Mouse (Mus musculus): Measurements from ENCODE around the gene B4galt2. TPM values are rescaled to one million over a fixed set of nuclear protein-coding genes. Genes with fewer than 3 reads are reported as not detected.

Gene B4galt2
- 9.1 and 12.4 TPM in 2 replicates for polyA plus RNA-seq (2015; fragmentation: Nextera tagmentation; extraction: Ambion mirVana)

GRCm38 (mm10) chr4:117882701-117883691, at the start of gene B4galt2:
B4galt2 (minus strand) TSS chr4:117883487.
- H3K9me3 ChIP-seq (replicated peaks) = no peaks in the 10 kb centered on the region
- H3K36me3 ChIP-seq = peaks cover 16% of the 10 kb centered on the region
- H3K27me3 ChIP-seq = no peaks in the 10 kb centered on the region
- peak within 1 kb of the TSS; percentile 55 for H3K27ac ChIP-seq
- ATAC-seq (replicated peaks; ENCODE audit: insufficient number of reproducible peaks, insufficient read depth, low FRiP score, low read depth) = peak; percentile 44
- 1% methylated on average over 75 of the region's 103 CpGs for WGBS
- peak within 1 kb of the TSS; percentile 84 for H3K9ac ChIP-seq
- H3K4me3 ChIP-seq = peak within 1 kb of the TSS; percentile 80
- H3K4me1 ChIP-seq (replicated peaks) = peaks cover 36% of the 10 kb centered on the region
- peak within 1 kb of the TSS; percentile 91 for H3K4me2 ChIP-seq

- WGBS = under 1% methylated on average over 33 of the region's 33 CpGs
Observed at GRCm38 (mm10) chr4:117929391-117929881, 46.1 kb upstream of the B4galt2 start, which contains the start of gene Artn. Artn (minus strand) TSS chr4:117929763.

GRCm38 (mm10) chr4:117928699-117929241, 45.5 kb upstream of the B4galt2 start:
- H3K27ac ChIP-seq = peak overlapping the region; percentile 48; the same call in 1 of the 2 replicates
- WGBS = 1% methylated on average over 13 of the region's 13 CpGs
- H3K4me2 ChIP-seq = peak overlapping the region; percentile 90
- ATAC-seq (replicated peaks; ENCODE audit: insufficient number of reproducible peaks, insufficient read depth, low FRiP score, low read depth) = 0 out of 2 replicates have a peak, but pooled peaks have one; percentile 10
- peak overlapping the region; percentile 51 for H3K9ac ChIP-seq
- H3K27me3 ChIP-seq = peaks cover 57% of the 10 kb centered on the region
- H3K36me3 ChIP-seq = no peaks in the 10 kb centered on the region
- H3K4me1 ChIP-seq (replicated peaks) = peaks cover 44% of the 10 kb centered on the region
- peak overlapping the region; percentile 49 for H3K4me3 ChIP-seq
- H3K9me3 ChIP-seq (replicated peaks) = no peaks in the 10 kb centered on the region

More at GRCm38 (mm10) chr4:117929391-117929881, 46.1 kb upstream of the B4galt2 start, which contains the start of gene Artn:
- Histone ChIP-seq H3K36me3 (no peaks in the 10 kb centered on the region), H3K27me3 (peaks cover 57% of the 10 kb centered on the region), H3K4me3 (peak within 1 kb of the TSS; percentile 49), H3K4me2 (peak within 1 kb of the TSS; percentile 90), H3K9ac (peak within 1 kb of the TSS; percentile 51), H3K27ac (peak within 1 kb of the TSS; percentile 48; the same call in 1 of the 2 replicates), H3K9me3 (replicated peaks) (no peaks in the 10 kb centered on the region), H3K4me1 (replicated peaks) (peaks cover 37% of the 10 kb centered on the region)
- peak; percentile 19 for ATAC-seq (replicated peaks; ENCODE audit: insufficient number of reproducible peaks, insufficient read depth, low FRiP score, low read depth)

- Histone ChIP-seq H3K9me3 (replicated peaks) (no peaks in the 10 kb centered on the region), H3K4me1 (replicated peaks) (peaks cover 49% of the 10 kb centered on the region), H3K27ac (no peak overlapping the region), H3K4me3 (no peak overlapping the region), H3K4me2 (peak overlapping the region; percentile 90; the same call in 1 of the 2 replicates), H3K9ac (no peak overlapping the region), H3K27me3 (peaks cover 57% of the 10 kb centered on the region), H3K36me3 (no peaks in the 10 kb centered on the region)
- 18% methylated on average over 6 of the region's 6 CpGs for WGBS
- ATAC-seq (replicated peaks; ENCODE audit: insufficient number of reproducible peaks, insufficient read depth, low FRiP score, low read depth) = no peak
Observed at GRCm38 (mm10) chr4:117928234-117928633, 44.9 kb upstream of the B4galt2 start.

- Histone ChIP-seq H3K9ac (peak overlapping the region; percentile 57), H3K4me2 (peak overlapping the region; percentile 99), H3K4me1 (replicated peaks) (peaks cover 53% of the 10 kb centered on the region), H3K9me3 (replicated peaks) (no peaks in the 10 kb centered on the region), H3K4me3 (peak overlapping the region; percentile 54), H3K27me3 (peaks cover 57% of the 10 kb centered on the region), H3K27ac (no peak overlapping the region), H3K36me3 (no peaks in the 10 kb centered on the region)
- peak; percentile 63 for ATAC-seq (replicated peaks; ENCODE audit: insufficient number of reproducible peaks, insufficient read depth, low FRiP score, low read depth)
- WGBS = 2% methylated on average over 69 of the region's 71 CpGs
Observed at GRCm38 (mm10) chr4:117926545-117927482, 43.5 kb upstream of the B4galt2 start.

GRCm38 (mm10) chr4:117924916-117925315, 41.6 kb upstream of the B4galt2 start:
- ATAC-seq (replicated peaks; ENCODE audit: insufficient number of reproducible peaks, insufficient read depth, low FRiP score, low read depth) = no peak
- WGBS = 56% methylated on average over 5 of the region's 6 CpGs
- Histone ChIP-seq H3K4me2 (no peak overlapping the region), H3K9me3 (replicated peaks) (no peaks in the 10 kb centered on the region), H3K4me1 (replicated peaks) (peaks cover 53% of the 10 kb centered on the region), H3K27me3 (peaks cover 45% of the 10 kb centered on the region), H3K9ac (no peak overlapping the region), H3K27ac (no peak overlapping the region), H3K4me3 (no peak overlapping the region), H3K36me3 (no peaks in the 10 kb centered on the region)

GRCm38 (mm10) chr4:117923450-117923849, 40.2 kb upstream of the B4galt2 start:
- WGBS = 14% methylated on average over 2 of the region's 2 CpGs
- peaks cover 32% of the 10 kb centered on the region for H3K27me3 ChIP-seq
- peaks cover 44% of the 10 kb centered on the region for H3K4me1 ChIP-seq (replicated peaks)
- ATAC-seq (replicated peaks; ENCODE audit: insufficient number of reproducible peaks, insufficient read depth, low FRiP score, low read depth) = peak; percentile 60; the same call in 1 of the 2 replicates
- no peaks in the 10 kb centered on the region for H3K9me3 ChIP-seq (replicated peaks)
- no peaks in the 10 kb centered on the region for H3K36me3 ChIP-seq
- no peak overlapping the region for H3K4me2 ChIP-seq
- H3K9ac ChIP-seq = no peak overlapping the region
- H3K27ac ChIP-seq = peak overlapping the region; percentile 29; the same call in 1 of the 2 replicates
- no peak overlapping the region for H3K4me3 ChIP-seq

GRCm38 (mm10) chr4:117921358-117921757, 38.1 kb upstream of the B4galt2 start:
- Histone ChIP-seq H3K4me2 (no peak overlapping the region), H3K4me1 (replicated peaks) (peaks cover 43% of the 10 kb centered on the region), H3K9me3 (replicated peaks) (no peaks in the 10 kb centered on the region), H3K36me3 (no peaks in the 10 kb centered on the region), H3K4me3 (no peak overlapping the region), H3K27me3 (peaks cover 13% of the 10 kb centered on the region), H3K27ac (no peak overlapping the region), H3K9ac (no peak overlapping the region)
- WGBS = 85% methylated on average over 2 of the region's 2 CpGs
- ATAC-seq (replicated peaks; ENCODE audit: insufficient number of reproducible peaks, insufficient read depth, low FRiP score, low read depth) = no peak

- no peak for ATAC-seq (replicated peaks; ENCODE audit: insufficient number of reproducible peaks, insufficient read depth, low FRiP score, low read depth)
- Histone ChIP-seq H3K27ac (peak overlapping the region; percentile 75), H3K9me3 (replicated peaks) (no peaks in the 10 kb centered on the region), H3K27me3 (no peaks in the 10 kb centered on the region), H3K4me2 (no peak overlapping the region), H3K36me3 (no peaks in the 10 kb centered on the region), H3K4me3 (no peak overlapping the region), H3K4me1 (replicated peaks) (peaks cover 46% of the 10 kb centered on the region), H3K9ac (no peak overlapping the region)
- 55% methylated on average over 5 of the region's 5 CpGs for WGBS
Observed at GRCm38 (mm10) chr4:117918762-117919161, 35.5 kb upstream of the B4galt2 start.

GRCm38 (mm10) chr4:117918261-117918660, 35.0 kb upstream of the B4galt2 start:
- H3K9ac ChIP-seq = no peak overlapping the region

More at GRCm38 (mm10) chr4:117918261-117918660, 35.0 kb upstream of the B4galt2 start:
- Histone ChIP-seq H3K4me3 (no peak overlapping the region), H3K27me3 (no peaks in the 10 kb centered on the region), H3K27ac (peak overlapping the region; percentile 75), H3K4me2 (0 out of 2 replicates have a peak overlapping the region, but pooled peaks have one; percentile 7), H3K36me3 (no peaks in the 10 kb centered on the region), H3K4me1 (replicated peaks) (peaks cover 46% of the 10 kb centered on the region), H3K9me3 (replicated peaks) (no peaks in the 10 kb centered on the region)
- WGBS = 14% methylated on average over 3 of the region's 3 CpGs
- ATAC-seq (replicated peaks; ENCODE audit: insufficient number of reproducible peaks, insufficient read depth, low FRiP score, low read depth) = 0 out of 2 replicates have a peak, but pooled peaks have one; percentile 6
